8 mouse cellular contexts compared by ENCODE assay signal in the genomic region with DNA sequence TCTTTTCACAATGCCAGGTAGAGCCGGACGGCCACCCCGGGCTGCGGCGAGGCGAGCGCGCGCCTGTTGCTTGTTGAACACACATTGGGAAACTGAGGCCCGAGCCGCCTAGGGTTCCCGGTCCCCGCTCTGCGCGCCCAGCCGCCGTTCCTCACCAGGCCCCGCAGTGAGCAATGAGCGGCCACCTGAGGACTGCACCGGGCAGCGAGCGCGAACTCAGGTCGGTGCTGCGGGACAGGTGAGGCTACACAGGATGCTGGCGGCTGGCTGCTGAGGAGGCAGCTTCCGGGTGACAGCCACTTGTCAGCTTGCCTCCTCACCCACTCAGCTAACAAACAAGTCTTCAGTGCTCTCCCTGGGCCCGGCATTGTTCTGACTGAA. TPM values are rescaled to one million over a fixed set of nuclear protein-coding genes. Genes with fewer than 3 reads are reported as not detected.
DNase-seq lines count a peak whose midpoint lies in the region; ATAC-seq lines count a peak whose summit lies in the region.

No protein-coding gene starts in this region.

- peak; percentile 9 to 34 for DNase-seq in layer of hippocampus, adult 8-10 months (ENCODE audit: low spot score in 2 of 2)
- no peak for DNase-seq in layer of hippocampus, adult 9-10 months (ENCODE audit: low spot score)
- no peak for DNase-seq in embryonic facial prominence, embryonic 11.5 days (ENCODE audit: low spot score)
- DNase-seq in left cerebral cortex, postnatal 4 days: no peak
- DNase-seq in adipocyte (ENCODE audit: low spot score): no peak
- no peak for DNase-seq in adrenal gland, postnatal 25 days

- peak overlapping the region; percentile 97 for H3K4me2 ChIP-seq in embryonic facial prominence, embryonic 11.5 days (ENCODE audit: low read depth, low read length)
- peak overlapping the region; percentile 79 for H3K4me2 ChIP-seq in hindbrain, embryonic 13.5 days
- peak overlapping the region; percentile 67 for H3K4me2 ChIP-seq in midbrain, embryonic 15.5 days

- H3K27ac ChIP-seq in embryonic facial prominence, embryonic 11.5 days (replicated peaks; ENCODE audit: low read depth, low read length): no peak overlapping the region
- peak overlapping the region; percentile 99 for H3K27ac ChIP-seq in hindbrain, embryonic 13.5 days
- peak overlapping the region; percentile 94 for H3K27ac ChIP-seq in midbrain, embryonic 15.5 days

- H3K9ac ChIP-seq in embryonic facial prominence, embryonic 11.5 days (replicated peaks; ENCODE audit: low read length): peak overlapping the region; percentile 50
- H3K9ac ChIP-seq in hindbrain, embryonic 13.5 days: peak overlapping the region; percentile 95
- H3K9ac ChIP-seq in midbrain, embryonic 15.5 days: peak overlapping the region; percentile 75

- H3K36me3 ChIP-seq in embryonic facial prominence, embryonic 11.5 days (replicated peaks; ENCODE audit: control insufficient read depth, insufficient read depth, low read depth, low read length): no peaks in the 10 kb centered on the region
- H3K36me3 ChIP-seq in hindbrain, embryonic 13.5 days: no peaks in the 10 kb centered on the region
- H3K36me3 ChIP-seq in midbrain, embryonic 15.5 days (replicated peaks): no peaks in the 10 kb centered on the region

- H3K4me1 ChIP-seq in embryonic facial prominence, embryonic 11.5 days (ENCODE audit: control insufficient read depth, insufficient read depth, low read length): no peaks in the 10 kb centered on the region
- H3K4me1 ChIP-seq in hindbrain, embryonic 13.5 days (replicated peaks): peaks cover 16% of the 10 kb centered on the region
- peaks cover 15% of the 10 kb centered on the region for H3K4me1 ChIP-seq in midbrain, embryonic 15.5 days

- ATAC-seq in embryonic facial prominence, embryonic 11.5 days (replicated peaks; ENCODE audit: insufficient number of reproducible peaks, low FRiP score, low TSS enrichment, low read depth): no peak
- ATAC-seq in hindbrain, embryonic 13.5 days (ENCODE audit: low FRiP score): peak; percentile 66
- peak; percentile 70 for ATAC-seq in midbrain, embryonic 15.5 days (replicated peaks)

- peak overlapping the region; percentile 68 for H3K4me3 ChIP-seq in embryonic facial prominence, embryonic 11.5 days (ENCODE audit: low read depth, low read length)
- H3K4me3 ChIP-seq in hindbrain, embryonic 13.5 days: peak overlapping the region; percentile 85
- H3K4me3 ChIP-seq in midbrain, embryonic 15.5 days: peak overlapping the region; percentile 98

- 1% methylated on average over 23 of the region's 28 CpGs for WGBS in embryonic facial prominence, embryonic 11.5 days
- under 1% methylated on average over 28 of the region's 28 CpGs for WGBS in hindbrain, embryonic 13.5 days
- 2% methylated on average over 28 of the region's 28 CpGs for WGBS in midbrain, embryonic 15.5 days

- intact Hi-C loops in left cerebral cortex, postnatal 4 days (cut with DNase I): loop anchor here (5.0 to 10.0 kb wide), 4 partner anchors 42 to 352 kb away; no protein-coding TSS in a partner anchor

- H3K27me3 ChIP-seq in embryonic facial prominence, embryonic 11.5 days (ENCODE audit: control insufficient read depth, insufficient read depth, low read length): peaks cover 8% of the 10 kb centered on the region
- H3K27me3 ChIP-seq in hindbrain, embryonic 13.5 days: no peaks in the 10 kb centered on the region
- no peaks in the 10 kb centered on the region for H3K27me3 ChIP-seq in midbrain, embryonic 15.5 days (replicated peaks)

- H3K9me3 ChIP-seq in embryonic facial prominence, embryonic 11.5 days (replicated peaks; ENCODE audit: control insufficient read depth, low read length): no peaks in the 10 kb centered on the region
- H3K9me3 ChIP-seq in hindbrain, embryonic 13.5 days: no peaks in the 10 kb centered on the region; the same call in 1 of the 2 replicates
- no peaks in the 10 kb centered on the region for H3K9me3 ChIP-seq in midbrain, embryonic 15.5 days

RNA-seq across cellular contexts. Expression of a gene that starts 55.9 kb away (rescaled TPM):
- total RNA-seq in layer of hippocampus, adult 8-10 months (2022): 100 to 1,000 TPM; 174 to 208 (median 192) TPM
- 10.0 and 15.8 TPM in 2 replicates for polyA plus RNA-seq in embryonic facial prominence, embryonic 11.5 days (2014; fragmentation: Nextera tagmentation; extraction: Ambion mirVana)
- polyA plus RNA-seq in hindbrain, embryonic 13.5 days (2015; fragmentation: Nextera tagmentation; extraction: Ambion mirVana): 252 and 264 TPM in 2 replicates
- 282 and 284 TPM in 2 replicates for polyA plus RNA-seq in midbrain, embryonic 15.5 days (2015; fragmentation: Nextera tagmentation; extraction: Ambion mirVana)
- 100 to 1,000 TPM; 137 to 154 TPM for total RNA-seq in left cerebral cortex, postnatal 4 days (2021)
- 3.2 and 4.3 TPM in 2 replicates for total RNA-seq in adrenal gland, postnatal 25 days (2021)

Comparison
In these comparisons a context has a peak if more than half of its experiments do, and no peak if none do; other contexts are left out.
1. DNase-seq: peak in layer of hippocampus, adult 8-10 months (2 of 2); none in layer of hippocampus, adult 9-10 months (single experiment), embryonic facial prominence, embryonic 11.5 days (single experiment), left cerebral cortex, postnatal 4 days (single experiment), adipocyte (single experiment) and adrenal gland, postnatal 25 days (single experiment).
2. RNA of a gene that starts 55.9 kb away (total RNA-seq): 174 to 208 TPM in layer of hippocampus, adult 8-10 months and 137 to 154 TPM in left cerebral cortex, postnatal 4 days; 3.2 to 4.3 TPM in adrenal gland, postnatal 25 days; every median in the first group is over 10 times any median in the second.
3. Peak in every context shown above with its lines, with median percentiles within 50 percentile points of each other: H3K4me2 ChIP-seq, H3K4me3 ChIP-seq and H3K9ac ChIP-seq.